Mouse (Mus musculus) neural tube, embryonic 13.5 days (tissue): Measurements from ENCODE around the gene Rnf151. TPM values are rescaled to one million over a fixed set of nuclear protein-coding genes. Genes with fewer than 3 reads are reported as not detected.

Experiments used
- ATAC-seq: fragments of 200-750 bp; cut with Nextera tagmentation; 2 replicates; pipeline ENCODE4 v1.8.0; 2017; ENCODE audit warnings: low read depth, mild to moderate bottlenecking, moderate TSS enrichment, moderate library complexity
- H3K27ac ChIP-seq: fragments of 300-500 bp; sonication (generic); replicated peaks from 2 replicates; pipeline ENCODE4 v1.5.1; 2015; ENCODE audit warnings: moderate library complexity, mild to moderate bottlenecking, inconsistent platforms
- H3K27me3 ChIP-seq: fragments of 300-500 bp; sonication (generic); 2 replicates; pipeline ENCODE4 v1.6.1; 2015; ENCODE audit warnings: mild to moderate bottlenecking, inconsistent platforms
- H3K36me3 ChIP-seq: fragments of 300-500 bp; sonication (generic); 2 replicates; pipeline ENCODE4 v1.6.1; 2015; ENCODE audit warnings: mild to moderate bottlenecking, inconsistent platforms
- H3K4me1 ChIP-seq: fragments of 300-500 bp; sonication (generic); replicated peaks from 2 replicates; pipeline ENCODE4 v1.6.1; 2015; ENCODE audit warnings: inconsistent platforms
- H3K4me2 ChIP-seq: fragments of 300-500 bp; sonication (generic); 2 replicates; pipeline ENCODE4 v1.6.1; 2015; ENCODE audit warnings: inconsistent platforms, mild to moderate bottlenecking, moderate library complexity
- H3K4me3 ChIP-seq: fragments of 300-500 bp; sonication (generic); 2 replicates; pipeline ENCODE4 v1.5.1; 2015; ENCODE audit warnings: mild to moderate bottlenecking, inconsistent platforms
- H3K9ac ChIP-seq: fragments of 300-500 bp; sonication (generic); 2 replicates; pipeline ENCODE4 v1.6.1; 2015; ENCODE audit warnings: moderate library complexity, mild to moderate bottlenecking, inconsistent platforms
- H3K9me3 ChIP-seq: fragments of 300-500 bp; sonication (generic); 2 replicates; pipeline ENCODE4 v1.6.1; 2016; ENCODE audit warnings: inconsistent platforms
- WGBS: fragments of 180-500 bp; shearing (Covaris S2); methylation state at CpG from one replicate; pipeline ENCODE4 v1.1.7; 2015; 5-methylcytosine and 5-hydroxymethylcytosine counted together
- polyA plus RNA-seq: library from polyadenylated mRNA; unstranded; fragments of >200 nt; fragmentation: Nextera tagmentation; extraction: Ambion mirVana; gene quantifications from 2 replicates; pipeline ENCODE4 v1.2.1, GENCODE M21; 2015

The Rnf151 gene
- 0.18 TPM in 1 of 2 replicates, not detected in the other for polyA plus RNA-seq

GRCm38 (mm10) chr17:24717943-24718342 is at the start of gene Rnf151, which contains the start of gene Rps2:
Rnf151 (minus strand) TSS chr17:24718063.
Rps2 (plus strand) TSS chr17:24718116.
- Histone ChIP-seq H3K27me3 (no peaks in the 10 kb centered on the region), H3K4me2 (peak within 1 kb of the TSS; percentile 67), H3K27ac (no peak within 1 kb of the TSS), H3K36me3 (peaks cover 38% of the 10 kb centered on the region), H3K9me3 (no peaks in the 10 kb centered on the region), H3K4me3 (peak within 1 kb of the TSS; percentile 87), H3K9ac (peak within 1 kb of the TSS; percentile 92), H3K4me1 (peaks cover 33% of the 10 kb centered on the region)
- no peak for ATAC-seq
- WGBS: 77% methylated on average over 4 of the region's 4 CpGs

GRCm38 (mm10) chr17:24766266-24766875 is 48.5 kb upstream of the Rnf151 start:
- Histone ChIP-seq H3K4me3 (no peak overlapping the region), H3K9ac (no peak overlapping the region), H3K4me1 (no peaks in the 10 kb centered on the region), H3K9me3 (no peaks in the 10 kb centered on the region), H3K27ac (no peak overlapping the region), H3K4me2 (no peak overlapping the region), H3K36me3 (no peaks in the 10 kb centered on the region), H3K27me3 (peaks cover 5% of the 10 kb centered on the region; the same call in 1 of the 2 replicates)
- no peak for ATAC-seq
- WGBS: 34% methylated on average over 12 of the region's 12 CpGs

- 65% methylated on average over 21 of the region's 22 CpGs for WGBS
- peaks cover 5% of the 10 kb centered on the region; the same call in 1 of the 2 replicates for H3K27me3 ChIP-seq
- no peak for ATAC-seq
- H3K36me3 ChIP-seq: no peaks in the 10 kb centered on the region
- no peak overlapping the region for H3K27ac ChIP-seq
- H3K4me1 ChIP-seq: no peaks in the 10 kb centered on the region
- no peak overlapping the region for H3K9ac ChIP-seq
- H3K4me2 ChIP-seq: no peak overlapping the region
- no peak overlapping the region for H3K4me3 ChIP-seq
- H3K9me3 ChIP-seq: no peaks in the 10 kb centered on the region
Measured at GRCm38 (mm10) chr17:24765016-24765905, 47.4 kb upstream of the Rnf151 start.

- Histone ChIP-seq H3K4me3 (no peak overlapping the region), H3K9me3 (no peaks in the 10 kb centered on the region)
- ATAC-seq: no peak
Measured at GRCm38 (mm10) chr17:24761121-24761520, 43.3 kb upstream of the Rnf151 start.

GRCm38 (mm10) chr17:24757394-24757793 is 39.5 kb upstream of the Rnf151 start:
- peaks cover 43% of the 10 kb centered on the region for H3K27me3 ChIP-seq
- no peak overlapping the region for H3K27ac ChIP-seq
- no peak for ATAC-seq
- no peak overlapping the region for H3K4me2 ChIP-seq
- H3K9me3 ChIP-seq: no peaks in the 10 kb centered on the region
- peaks cover 10% of the 10 kb centered on the region for H3K4me1 ChIP-seq
- H3K4me3 ChIP-seq: no peak overlapping the region
- WGBS: 94% methylated on average over 1 of the region's 1 CpGs
- no peaks in the 10 kb centered on the region for H3K36me3 ChIP-seq
- no peak overlapping the region for H3K9ac ChIP-seq

More at GRCm38 (mm10) chr17:24761121-24761520, 43.3 kb upstream of the Rnf151 start:
- no peaks in the 10 kb centered on the region for H3K36me3 ChIP-seq
- no peak overlapping the region for H3K9ac ChIP-seq
- H3K27me3 ChIP-seq: peaks cover 6% of the 10 kb centered on the region
- H3K4me1 ChIP-seq: no peaks in the 10 kb centered on the region
- no peak overlapping the region for H3K4me2 ChIP-seq
- no peak overlapping the region for H3K27ac ChIP-seq
- 44% methylated on average over 5 of the region's 5 CpGs for WGBS

- WGBS: 1% methylated on average over 82 of the region's 82 CpGs
- Histone ChIP-seq H3K4me1 (peaks cover 13% of the 10 kb centered on the region), H3K27me3 (peaks cover 82% of the 10 kb centered on the region), H3K4me3 (peak within 1 kb of the TSS; percentile 45), H3K27ac (no peak within 1 kb of the TSS), H3K4me2 (peak within 1 kb of the TSS; percentile 83), H3K9me3 (no peaks in the 10 kb centered on the region), H3K9ac (peak within 1 kb of the TSS; percentile 60), H3K36me3 (no peaks in the 10 kb centered on the region)
- ATAC-seq: peak; percentile 79
Measured at GRCm38 (mm10) chr17:24752415-24753394, 34.8 kb upstream of the Rnf151 start, which contains the start of gene Hs3st6. Hs3st6 (plus strand) TSS chr17:24752988.

GRCm38 (mm10) chr17:24751528-24751927 is 33.7 kb upstream of the Rnf151 start:
- Histone ChIP-seq H3K9me3 (no peaks in the 10 kb centered on the region), H3K4me3 (no peak overlapping the region), H3K27me3 (peaks cover 88% of the 10 kb centered on the region), H3K4me2 (no peak overlapping the region), H3K9ac (no peak overlapping the region), H3K27ac (no peak overlapping the region), H3K36me3 (no peaks in the 10 kb centered on the region), H3K4me1 (peaks cover 13% of the 10 kb centered on the region)
- ATAC-seq: no peak
- 34% methylated on average over 4 of the region's 4 CpGs for WGBS

GRCm38 (mm10) chr17:24746986-24747385 is 29.1 kb upstream of the Rnf151 start:
- H3K27me3 ChIP-seq: peaks cover 45% of the 10 kb centered on the region
- ATAC-seq: no peak
- no peak overlapping the region for H3K9ac ChIP-seq
- H3K27ac ChIP-seq: no peak overlapping the region
- no peaks in the 10 kb centered on the region for H3K9me3 ChIP-seq
- WGBS: 40% methylated on average over 4 of the region's 4 CpGs
- H3K36me3 ChIP-seq: peaks cover 5% of the 10 kb centered on the region; the same call in 1 of the 2 replicates
- no peak overlapping the region for H3K4me3 ChIP-seq
- peaks cover 3% of the 10 kb centered on the region; the same call in 1 of the 2 replicates for H3K4me1 ChIP-seq
- H3K4me2 ChIP-seq: no peak overlapping the region

- H3K4me3 ChIP-seq: no peak overlapping the region
- ATAC-seq: peak; percentile 88
- WGBS: 22% methylated on average over 7 of the region's 7 CpGs
- H3K27me3 ChIP-seq: peaks cover 34% of the 10 kb centered on the region
- H3K9ac ChIP-seq: peak overlapping the region; percentile 22; the same call in 1 of the 2 replicates
- no peaks in the 10 kb centered on the region for H3K9me3 ChIP-seq
- peaks cover 9% of the 10 kb centered on the region for H3K36me3 ChIP-seq
- H3K4me1 ChIP-seq: peaks cover 3% of the 10 kb centered on the region; the same call in 1 of the 2 replicates
- no peak overlapping the region for H3K27ac ChIP-seq
- H3K4me2 ChIP-seq: no peak overlapping the region
Measured at GRCm38 (mm10) chr17:24745526-24746497, 27.9 kb upstream of the Rnf151 start.

- Histone ChIP-seq H3K4me3 (no peak overlapping the region), H3K36me3 (peaks cover 14% of the 10 kb centered on the region), H3K4me1 (peaks cover 3% of the 10 kb centered on the region; the same call in 1 of the 2 replicates), H3K4me2 (no peak overlapping the region), H3K9me3 (no peaks in the 10 kb centered on the region), H3K9ac (no peak overlapping the region), H3K27ac (no peak overlapping the region), H3K27me3 (peaks cover 22% of the 10 kb centered on the region)
- no peak for ATAC-seq
- WGBS: 73% methylated on average over 3 of the region's 3 CpGs
Measured at GRCm38 (mm10) chr17:24744381-24744780, 26.5 kb upstream of the Rnf151 start.
